Mouse (Mus musculus): ENCODE data around the gene Gm5726.
"Not testable (repeated sequence)": the region's sequence is repeated elsewhere in the genome, so short reads cannot be mapped to it uniquely, and the experiment has no call there.

Gm5726 gene

GRCm38 (mm10) chr7:20545657-20546056 is at the start of gene Gm5726:
Gene Gm5726, minus strand, starts transcription at chr7:20545757.
- DNase-seq (ENCODE audit: low read depth in 1 of 2, low spot score in 2 of 2) = not testable (repeated sequence)

- not testable (repeated sequence) for DNase-seq (ENCODE audit: low read depth in 1 of 2, low spot score in 2 of 2)
Measured at GRCm38 (mm10) chr7:20576141-20576540, 30.6 kb upstream of the Gm5726 start, which contains the start of gene Gm4141. Gene Gm4141, minus strand, starts transcription at chr7:20576241.

GRCm38 (mm10) chr7:20533537-20533936 is 12.0 kb downstream of the Gm5726 start, which contains the start of gene Vmn1r104:
Gene Vmn1r104, plus strand, starts transcription at chr7:20533837.
- DNase-seq (ENCODE audit: low read depth in 1 of 2, low spot score in 2 of 2) = not testable (repeated sequence)

DNA sequence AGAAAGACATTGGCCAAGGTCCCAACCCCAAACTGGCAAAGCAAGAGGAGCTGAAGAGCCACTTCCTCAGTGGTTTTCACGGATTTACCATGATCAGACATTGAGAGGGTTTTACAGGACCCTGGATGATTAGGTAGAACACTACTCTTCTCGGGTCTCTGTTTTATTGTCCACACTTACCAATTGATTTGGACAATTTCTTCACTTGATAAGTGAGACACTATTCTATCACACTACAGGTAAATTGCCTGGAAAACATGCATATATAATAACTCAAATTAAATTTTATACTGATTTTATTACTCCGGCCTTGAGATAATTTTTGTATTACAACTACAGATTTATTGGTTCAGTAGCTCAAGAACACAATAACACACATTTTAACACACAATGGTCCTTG is 35.1 kb downstream of the Gm5726 start, which contains the start of gene Vmn1r103:
TSS of gene Vmn1r103 (minus strand) at position 101 of the 400 bp plus-strand sequence.
- not testable (repeated sequence) for DNase-seq (ENCODE audit: low read depth in 1 of 2, low spot score in 2 of 2)

Data from monocyte, adult 2 months (primary cell).